Comparison of ENCODE assay signal across 9 mouse cellular contexts in genomic region chr2:102036665-102037511, GRCm38 (mm10).
DNase-seq lines count a peak whose midpoint lies in the region; ATAC-seq lines count a peak whose summit lies in the region.
"Had no signal": no experiment of that assay in that cellular context is flagged by ENCODE, and none has a peak within 500 bp of the region (broad histone marks: within the 10 kb centered on the region; RNA-seq: fewer than 3 reads in every experiment).

No protein-coding gene starts in this region.

- H3K27me3 ChIP-seq in embryonic facial prominence, embryonic 10.5 days (replicated peaks; ENCODE audit: low read depth, poor library complexity, severe bottlenecking), result no peaks in the 10 kb centered on the region
- H3K27me3 ChIP-seq in intestine, embryonic 16.5 days (replicated peaks; ENCODE audit: control insufficient read depth, insufficient read depth, low read length), result no peaks in the 10 kb centered on the region
- H3K27me3 ChIP-seq in midbrain, embryonic 15.5 days (replicated peaks), result no peaks in the 10 kb centered on the region

- peak; percentile 21 for ATAC-seq in intestine, embryonic 16.5 days
- ATAC-seq in midbrain, embryonic 15.5 days (replicated peaks), result peak; percentile 69
- ATAC-seq in frontal cortex, adult (ENCODE audit: low TSS enrichment), result no peak
- ATAC-seq in cerebellum, adult (ENCODE audit: insufficient number of reproducible peaks, low FRiP score, low TSS enrichment), result no peak

- peak overlapping the region; percentile 34; the same call in 1 of the 2 replicates for H3K4me2 ChIP-seq in intestine, embryonic 16.5 days (ENCODE audit: low read depth, low read length)
- 0 out of 2 replicates have a peak overlapping the region, but pooled peaks have one; percentile 3 for H3K4me2 ChIP-seq in midbrain, embryonic 15.5 days

- peak; percentile 91 for DNase-seq in heart, adult 11 months
- no peak for DNase-seq in heart, adult 8-10 months (ENCODE audit: low spot score)
- no peak for DNase-seq in embryonic facial prominence, embryonic 10.5 days (ENCODE audit: low spot score)
- DNase-seq in gastrocnemius, adult 8-10 months (ENCODE audit: low spot score in 2 of 2), result no peak

- no peaks in the 10 kb centered on the region for H3K9me3 ChIP-seq in embryonic facial prominence, embryonic 10.5 days
- H3K9me3 ChIP-seq in intestine, embryonic 16.5 days (ENCODE audit: control insufficient read depth, low read length), result no peaks in the 10 kb centered on the region
- H3K9me3 ChIP-seq in midbrain, embryonic 15.5 days, result no peaks in the 10 kb centered on the region

- no peaks in the 10 kb centered on the region; the same call in 1 of the 2 replicates for H3K36me3 ChIP-seq in embryonic facial prominence, embryonic 10.5 days (replicated peaks)
- H3K36me3 ChIP-seq in intestine, embryonic 16.5 days (ENCODE audit: control insufficient read depth, insufficient read depth, low read length), result no peaks in the 10 kb centered on the region
- no peaks in the 10 kb centered on the region for H3K36me3 ChIP-seq in midbrain, embryonic 15.5 days (replicated peaks)

- H3K27ac ChIP-seq in embryonic facial prominence, embryonic 10.5 days (replicated peaks), result peak overlapping the region; percentile 67; the same call in 1 of the 2 replicates
- peak overlapping the region; percentile 26; the same call in 1 of the 2 replicates for H3K27ac ChIP-seq in intestine, embryonic 16.5 days (ENCODE audit: low read length)
- peak overlapping the region; percentile 77 for H3K27ac ChIP-seq in midbrain, embryonic 15.5 days

- WGBS in embryonic facial prominence, embryonic 10.5 days, result 81% methylated on average over 18 of the region's 18 CpGs
- WGBS in intestine, embryonic 16.5 days, result 41% methylated on average over 18 of the region's 18 CpGs
- 42% methylated on average over 18 of the region's 18 CpGs for WGBS in midbrain, embryonic 15.5 days

- H3K4me3 ChIP-seq in embryonic facial prominence, embryonic 10.5 days, result no peak overlapping the region
- no peak overlapping the region for H3K4me3 ChIP-seq in intestine, embryonic 16.5 days (ENCODE audit: low read length)
- no peak overlapping the region for H3K4me3 ChIP-seq in midbrain, embryonic 15.5 days
- H3K4me3 ChIP-seq: erythroblast, embryonic 14.5 days had no signal

- H3K9ac ChIP-seq in intestine, embryonic 16.5 days (ENCODE audit: low read depth, low read length), result peak overlapping the region; percentile 27
- peak overlapping the region; percentile 39; the same call in 1 of the 2 replicates for H3K9ac ChIP-seq in midbrain, embryonic 15.5 days

- H3K4me1 ChIP-seq in embryonic facial prominence, embryonic 10.5 days, result peaks cover 31% of the 10 kb centered on the region
- peaks cover 39% of the 10 kb centered on the region for H3K4me1 ChIP-seq in intestine, embryonic 16.5 days (ENCODE audit: control insufficient read depth, insufficient read depth, low read length)
- H3K4me1 ChIP-seq in midbrain, embryonic 15.5 days, result peaks cover 58% of the 10 kb centered on the region

Comparison
In these comparisons a context has a peak if more than half of its experiments do, and no peak if none do; other contexts are left out.
1. H3K27ac ChIP-seq: peak in every context shown above with its lines; median percentile 77 in midbrain, embryonic 15.5 days; 67 in embryonic facial prominence, embryonic 10.5 days; 26 in intestine, embryonic 16.5 days.
2. ATAC-seq: peak in intestine, embryonic 16.5 days (single experiment) and midbrain, embryonic 15.5 days (single experiment); none in frontal cortex, adult (single experiment) and cerebellum, adult (single experiment).